Mouse (Mus musculus) NIH3T3 (cell line): ENCODE results near the gene Card19.
A peak's percentile ranks its signal among the peaks of the same experiment; 100 is the strongest.

Experiments
- DNase-seq: peaks from one replicate; pipeline ENCODE4 v3.0.0-alpha.2; 2012; ENCODE audit warnings: low read depth

The Card19 gene

GRCm38 (mm10) chr13:49225633-49226032 is 9.8 kb upstream of the Card19 start:
- DNase-seq, result no peak

GRCm38 (mm10) chr13:49225159-49225558 is 9.3 kb upstream of the Card19 start:
- DNase-seq, result no peak

GRCm38 (mm10) chr13:49224729-49225128 is 8.9 kb upstream of the Card19 start:
- DNase-seq, result no peak

GRCm38 (mm10) chr13:49224314-49224713 is 8.5 kb upstream of the Card19 start:
- no peak for DNase-seq

GRCm38 (mm10) chr13:49220912-49221311 is 5.1 kb upstream of the Card19 start:
- no peak for DNase-seq

- no peak for DNase-seq
Measured at GRCm38 (mm10) chr13:49219367-49219766, 3.5 kb upstream of the Card19 start.

GRCm38 (mm10) chr13:49218651-49219050 is 2.8 kb upstream of the Card19 start:
- DNase-seq, result no peak

- peak; percentile 17 for DNase-seq
Measured at GRCm38 (mm10) chr13:49216808-49217561, 1.1 kb upstream of the Card19 start.

GRCm38 (mm10) chr13:49216220-49216552 is 349 bp upstream of the Card19 start:
- no peak for DNase-seq

- DNase-seq, result no peak
Measured at GRCm38 (mm10) chr13:49215128-49215503, 721 bp downstream of the Card19 start.

GRCm38 (mm10) chr13:49214454-49214853 is 1.4 kb downstream of the Card19 start:
- DNase-seq, result no peak

- DNase-seq, result peak; percentile 80
Measured at GRCm38 (mm10) chr13:49213531-49213932, 2.3 kb downstream of the Card19 start.

- no peak for DNase-seq
Measured at GRCm38 (mm10) chr13:49212711-49213500, 2.9 kb downstream of the Card19 start.

- no peak for DNase-seq
Measured at GRCm38 (mm10) chr13:49209306-49209705, 6.5 kb downstream of the Card19 start.

GRCm38 (mm10) chr13:49206341-49206740 is 9.5 kb downstream of the Card19 start:
- DNase-seq, result no peak

- DNase-seq, result peak; percentile 92
Measured at GRCm38 (mm10) chr13:49205381-49205998, 10.3 kb downstream of the Card19 start.

GRCm38 (mm10) chr13:49202556-49202955 is 13.3 kb downstream of the Card19 start:
- DNase-seq, result no peak

- DNase-seq, result no peak
Measured at GRCm38 (mm10) chr13:49200688-49201087, 15.1 kb downstream of the Card19 start.

- DNase-seq, result no peak
Measured at GRCm38 (mm10) chr13:49199891-49200290, 15.9 kb downstream of the Card19 start.

- no peak for DNase-seq
Measured at GRCm38 (mm10) chr13:49198734-49199133, 17.1 kb downstream of the Card19 start.

- no peak for DNase-seq
Measured at GRCm38 (mm10) chr13:49196766-49197165, 19.1 kb downstream of the Card19 start.

- DNase-seq, result no peak
Measured at GRCm38 (mm10) chr13:49196211-49196610, 19.6 kb downstream of the Card19 start.

- DNase-seq, result no peak
Measured at GRCm38 (mm10) chr13:49195651-49196050, 20.2 kb downstream of the Card19 start.
